Mouse (Mus musculus) layer of hippocampus, adult 2 months (tissue): Measurements from ENCODE around the gene Fbxo17. TPM values are rescaled to one million over a fixed set of nuclear protein-coding genes. Genes with fewer than 3 reads are reported as not detected.

Experiments used
- DNase-seq, 2 experiments: peaks; one replicate each; pipeline ENCODE4 v3.0.0; 2022; ENCODE audit warnings: low spot score in 2 of 2
- H3K27ac ChIP-seq: fragments of 200-600 bp; 2 replicates; pipeline ENCODE4 v1.8.1; 2022
- H3K4me3 ChIP-seq: fragments of 200-600 bp; 2 replicates; pipeline ENCODE4 v1.8.1; 2022; ENCODE audit warnings: mild to moderate bottlenecking
- CTCF ChIP-seq: fragments of 200-600 bp; conservative IDR thresholded peaks from 2 replicates; pipeline ENCODE4 v1.8.1; 2022; ENCODE audit warnings: antibody characterized with exemption, mild to moderate bottlenecking, moderate library complexity
- total RNA-seq, 2 experiments: library from RNA; stranded (reverse); gene quantifications; 2 replicates each; pipeline ENCODE4 v1.2.3; 2021

Fbxo17 gene
- total RNA-seq, 2 experiments from 2014 or later: 0.98 to 1.4 TPM

- no peak for DNase-seq
- H3K4me3 ChIP-seq: no peak overlapping the region
- no peak for TF ChIP-seq CTCF
- H3K27ac ChIP-seq: no peak overlapping the region
Measured at GRCm38 (mm10) chr7:28724613-28725012, 8.0 kb downstream of the Fbxo17 start.

- H3K4me3 ChIP-seq: peak overlapping the region; percentile 33
- peak overlapping the region; percentile 79 for H3K27ac ChIP-seq
- TF ChIP-seq CTCF: peak; percentile 100
- peak; percentile 84 to 93 for DNase-seq
Measured at GRCm38 (mm10) chr7:28726600-28726999, 10.0 kb downstream of the Fbxo17 start.

DNA sequence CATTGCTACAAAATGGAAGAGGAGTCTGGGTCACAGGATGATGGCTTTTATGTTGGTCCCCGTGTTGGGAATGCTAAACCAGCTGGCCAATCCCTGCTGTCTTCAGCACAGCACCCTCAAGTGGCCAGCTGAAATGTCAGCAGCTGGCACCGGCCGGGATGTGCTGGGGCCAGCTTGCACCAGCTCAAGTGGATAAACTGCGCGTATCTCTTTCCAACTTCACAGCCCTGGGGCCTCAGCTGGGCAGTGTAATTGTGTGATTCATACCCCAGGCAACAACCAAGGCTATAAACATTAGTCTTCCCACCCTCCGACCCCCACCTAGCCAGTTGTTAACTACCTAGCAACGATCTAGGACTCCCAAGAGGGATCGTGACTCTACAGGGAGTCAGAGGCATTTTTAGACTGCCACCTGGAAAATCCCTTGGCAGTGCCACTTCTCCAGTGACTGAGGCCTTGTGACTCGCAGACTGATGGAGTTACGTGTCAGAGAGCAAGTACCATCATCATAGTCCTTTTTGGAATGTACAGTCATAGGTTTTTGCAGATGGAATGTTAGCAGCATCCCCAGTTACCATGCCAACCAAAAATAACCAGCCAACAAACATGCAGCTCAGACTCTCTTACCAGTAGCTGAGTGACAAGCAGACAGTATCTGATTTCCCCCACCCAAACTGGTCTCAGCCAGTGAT is 11.2 kb downstream of the Fbxo17 start:
- DNase-seq: peak; percentile 61 to 84
- TF ChIP-seq CTCF: peak; percentile 71
- Histone ChIP-seq H3K4me3 (no peak overlapping the region), H3K27ac (peak overlapping the region; percentile 92)

DNA sequence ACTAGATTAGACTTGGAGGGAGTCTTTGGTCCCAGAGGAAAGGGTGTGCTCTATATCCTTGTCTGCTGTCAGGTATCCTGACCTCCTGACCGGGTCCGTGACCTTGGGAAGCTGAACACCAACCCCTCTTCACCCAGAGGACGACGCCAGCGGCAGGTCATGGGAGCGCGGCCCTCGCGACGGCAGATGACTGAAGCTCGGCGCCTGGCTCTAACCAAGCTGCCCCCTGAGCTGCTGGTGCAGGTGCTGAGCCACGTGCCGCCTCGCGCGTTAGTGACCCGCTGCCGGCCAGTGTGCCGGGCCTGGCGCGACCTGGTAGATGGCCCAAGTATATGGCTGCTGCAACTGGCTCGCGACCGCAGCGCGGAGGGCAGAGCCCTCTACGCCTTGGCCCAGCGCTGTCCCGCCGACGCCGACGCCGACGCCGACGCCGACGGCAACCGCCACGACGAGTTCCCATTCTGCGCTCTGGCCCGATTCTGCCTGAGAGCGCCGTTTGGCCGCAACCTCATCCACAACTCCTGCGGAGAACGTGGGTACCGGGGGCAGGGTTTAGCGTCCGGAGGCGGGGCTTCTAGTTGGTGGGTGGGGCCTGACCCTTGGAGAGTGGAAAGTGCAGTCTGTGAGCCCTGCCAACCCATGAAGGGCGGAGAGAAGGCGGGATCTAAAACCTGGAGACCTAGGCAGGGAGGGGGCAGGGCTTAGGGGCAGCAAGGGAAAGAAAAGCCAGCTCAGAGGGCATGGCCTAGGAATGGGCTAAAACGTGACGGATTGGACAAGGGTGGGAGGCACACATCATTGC is 15.9 kb downstream of the Fbxo17 start:
- peak; percentile 26 to 43 for DNase-seq
- Histone ChIP-seq H3K4me3 (peak overlapping the region; percentile 44), H3K27ac (no peak overlapping the region)
- no peak for TF ChIP-seq CTCF

- TF ChIP-seq CTCF: no peak
- no peak for DNase-seq
- H3K4me3 ChIP-seq: no peak overlapping the region; the same call in 1 of the 2 replicates
Measured at GRCm38 (mm10) chr7:28733211-28733610, 16.6 kb downstream of the Fbxo17 start.

DNA sequence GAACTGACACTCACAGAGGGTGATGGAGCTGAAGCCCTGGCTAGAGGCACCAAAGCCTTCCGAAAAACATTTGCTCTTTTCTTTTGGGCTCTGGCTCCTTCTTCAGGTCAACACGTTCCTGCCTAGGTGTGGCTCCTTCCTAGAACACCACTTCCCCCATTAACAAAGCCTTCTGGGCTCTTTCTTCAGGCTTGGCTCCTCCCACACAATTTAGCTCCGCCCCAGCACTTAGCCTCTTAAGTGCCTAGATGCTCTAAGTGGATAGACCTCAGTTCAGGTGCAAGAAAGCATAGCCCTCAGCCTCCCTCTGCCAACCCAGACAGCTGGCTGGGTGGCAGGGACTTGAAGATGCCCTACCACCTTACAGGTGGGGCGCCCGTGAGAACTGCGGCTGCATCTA is 19.1 kb downstream of the Fbxo17 start:
- DNase-seq: no peak

More at GRCm38 (mm10) chr7:28733211-28733610, 16.6 kb downstream of the Fbxo17 start:
- H3K27ac ChIP-seq: no peak overlapping the region

DNA sequence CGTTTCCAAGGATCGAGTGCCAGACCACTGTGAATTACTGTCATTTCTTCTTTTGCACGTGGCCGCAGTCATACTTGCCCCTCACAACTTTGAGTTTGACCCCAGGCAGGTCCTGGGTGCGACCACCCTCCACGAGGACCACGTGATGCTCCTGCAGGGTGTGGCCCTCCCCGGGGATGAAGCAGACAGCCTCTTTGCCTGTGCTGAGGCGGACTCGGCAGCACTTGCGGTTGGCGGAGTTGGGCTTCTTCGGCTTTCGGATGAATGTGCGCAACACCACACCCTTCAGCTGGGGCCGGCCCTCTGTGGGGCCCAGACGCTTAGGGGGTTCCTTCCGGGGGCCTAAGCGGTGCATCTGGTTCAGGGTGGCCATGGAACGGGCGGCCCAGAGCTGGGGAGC is 23.2 kb downstream of the Fbxo17 start:
- no peak for DNase-seq
- no peak overlapping the region for H3K27ac ChIP-seq
- no peak overlapping the region for H3K4me3 ChIP-seq
- no peak for TF ChIP-seq CTCF

More for the DNA sequence above, 19.1 kb downstream of the Fbxo17 start:
- no peak for TF ChIP-seq CTCF
- no peak overlapping the region for H3K27ac ChIP-seq
- H3K4me3 ChIP-seq: no peak overlapping the region

GRCm38 (mm10) chr7:28740949-28741348 is 24.3 kb downstream of the Fbxo17 start:
- 0 out of 2 replicates have a peak, but pooled peaks have one; percentile 6 for TF ChIP-seq CTCF
- peak overlapping the region; percentile 70 for H3K4me3 ChIP-seq
- peak overlapping the region; percentile 99 for H3K27ac ChIP-seq
- DNase-seq: no peak

DNA sequence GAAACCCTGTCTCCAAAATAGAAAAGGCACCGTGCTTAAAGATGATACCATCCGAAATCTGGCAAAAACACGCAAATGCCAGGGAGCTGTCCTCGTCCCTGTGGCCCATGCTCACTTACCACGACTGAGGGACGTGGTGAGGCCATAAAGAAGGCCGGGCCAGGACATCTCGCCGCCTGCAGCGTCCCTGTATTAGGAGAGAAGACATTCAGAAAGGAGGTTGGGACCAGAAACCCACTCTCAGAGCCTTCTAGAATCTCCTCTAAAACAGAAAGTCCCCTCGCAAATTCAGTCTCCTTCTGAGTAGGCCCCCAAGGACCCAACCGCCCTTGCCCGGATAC is 24.7 kb downstream of the Fbxo17 start:
- peak overlapping the region; percentile 99 for H3K27ac ChIP-seq
- TF ChIP-seq CTCF: no peak
- H3K4me3 ChIP-seq: peak overlapping the region; percentile 70
- no peak for DNase-seq

GRCm38 (mm10) chr7:28741709-28742438 is 25.3 kb downstream of the Fbxo17 start, which contains the start of the genes Mrps12 and Sars2:
Mrps12 (minus strand) TSS chr7:28741820.
Sars2 (plus strand) TSS chr7:28741992.
- H3K4me3 ChIP-seq: peak within 1 kb of the TSS; percentile 70
- H3K27ac ChIP-seq: peak within 1 kb of the TSS; percentile 99
- peak; percentile 95 to 98 for DNase-seq
- TF ChIP-seq CTCF: peak; percentile 91

- no peak for TF ChIP-seq CTCF
- no peak for DNase-seq
- H3K27ac ChIP-seq: no peak overlapping the region
- H3K4me3 ChIP-seq: no peak overlapping the region
Measured at GRCm38 (mm10) chr7:28749935-28750334, 33.3 kb downstream of the Fbxo17 start.

DNA sequence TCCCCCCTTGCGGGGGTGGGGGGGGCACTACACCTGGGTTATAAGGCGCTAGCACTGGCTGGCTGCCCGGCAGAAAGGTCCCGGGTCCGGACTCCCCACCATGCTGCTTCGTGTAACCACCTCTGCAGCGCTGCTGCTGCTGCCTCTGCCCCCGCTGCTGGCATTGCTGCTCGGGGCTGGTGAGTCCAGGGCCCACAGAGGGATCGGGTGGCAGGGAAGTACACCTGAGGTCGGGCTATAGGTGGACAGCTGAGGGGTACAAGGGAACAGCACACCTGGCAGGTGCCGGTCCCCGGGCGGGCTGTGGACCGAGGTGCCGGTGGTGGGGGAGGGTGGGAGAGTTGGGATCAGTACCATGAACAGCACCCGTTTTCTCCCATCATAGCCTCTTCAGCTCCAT is 39.5 kb downstream of the Fbxo17 start, which contains the start of gene Ccer2:
TSS of gene Ccer2 (plus strand) at position 96 of the 400 bp plus-strand sequence.
- no peak within 1 kb of the TSS; the same call in 1 of the 2 replicates for H3K4me3 ChIP-seq
- no peak within 1 kb of the TSS for H3K27ac ChIP-seq
- TF ChIP-seq CTCF: no peak
- no peak for DNase-seq

DNA sequence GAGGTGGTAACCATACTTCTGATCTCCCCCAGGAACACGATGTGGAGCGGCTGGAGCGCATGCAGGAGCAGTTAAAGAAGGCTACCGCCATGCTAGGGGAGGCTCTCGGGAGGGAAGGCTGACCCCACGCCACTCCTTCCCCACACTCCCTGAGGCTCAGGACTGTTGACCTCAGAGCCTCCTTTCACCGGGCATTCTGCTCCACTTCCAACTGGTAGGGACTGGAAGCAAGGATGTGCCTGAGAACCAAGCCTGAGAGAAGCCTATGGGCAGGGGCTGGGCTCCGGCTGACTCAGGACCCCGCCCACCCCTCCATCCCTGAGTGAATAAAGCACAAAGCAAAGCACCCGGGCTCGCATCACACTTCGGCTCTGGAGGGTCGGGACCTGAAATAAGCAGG is 42.0 kb downstream of the Fbxo17 start:
- Histone ChIP-seq H3K27ac (no peak overlapping the region), H3K4me3 (no peak overlapping the region)
- TF ChIP-seq CTCF: no peak
- no peak for DNase-seq
